Mouse (Mus musculus) hindbrain, postnatal 0 days (tissue): Measurements from ENCODE around the gene Shq1. TPM values are rescaled to one million over a fixed set of nuclear protein-coding genes. Genes with fewer than 3 reads are reported as not detected.

Experiments
- ATAC-seq: fragments of 200-750 bp; cut with Nextera tagmentation; 2 replicates; pipeline ENCODE4 v1.8.0; 2017; ENCODE audit warnings: mild to moderate bottlenecking, moderate TSS enrichment, moderate library complexity
- DNase-seq: peaks from one replicate; pipeline ENCODE4 v3.0.0-alpha.2; 2015; ENCODE audit warnings: low spot score
- H3K27ac ChIP-seq: fragments of 300-500 bp; sonication (generic); 2 replicates; pipeline ENCODE4 v1.5.1; 2014; ENCODE audit warnings: mild to moderate bottlenecking
- H3K27me3 ChIP-seq: fragments of 300-500 bp; sonication (generic); 2 replicates; pipeline ENCODE4 v1.6.1; 2014; ENCODE audit warnings: low read length, mixed read lengths; ENCODE audit not compliant: insufficient read depth
- H3K36me3 ChIP-seq: fragments of 300-500 bp; sonication (generic); 2 replicates; pipeline ENCODE4 v1.6.1; 2014; ENCODE audit warnings: low read length, mixed read lengths; ENCODE audit not compliant: insufficient read depth
- H3K4me1 ChIP-seq: fragments of 300-500 bp; sonication (generic); 2 replicates; pipeline ENCODE4 v1.6.1; 2014; ENCODE audit warnings: antibody characterized with exemption, low read length, mixed read lengths; ENCODE audit not compliant: insufficient read depth
- H3K4me2 ChIP-seq: fragments of 300-500 bp; sonication (generic); 2 replicates; pipeline ENCODE4 v1.6.1; 2014; ENCODE audit warnings: low read depth, mild to moderate bottlenecking, low read length, moderate library complexity, mixed read lengths
- H3K4me3 ChIP-seq: fragments of 300-500 bp; sonication (generic); 2 replicates; pipeline ENCODE4 v1.5.1; 2014; ENCODE audit warnings: low read length
- H3K9ac ChIP-seq: fragments of 300-500 bp; sonication (generic); replicated peaks from 2 replicates; pipeline ENCODE4 v1.6.1; 2014; ENCODE audit warnings: mild to moderate bottlenecking, low read length, moderate library complexity, mixed read lengths
- H3K9me3 ChIP-seq: fragments of 300-500 bp; sonication (generic); 2 replicates; pipeline ENCODE4 v1.6.1; 2016; ENCODE audit warnings: low read length, mixed read lengths
- CTCF ChIP-seq: IDR thresholded peaks from 2 replicates; pipeline ENCODE4 v1.5.1; 2016; ENCODE audit warnings: antibody characterized with exemption, control low read depth, low read depth
- WGBS: fragments of 180-500 bp; shearing (Covaris S2); extraction: QIAGEN DNeasy Blood & Tissue Kit; methylation state at CpG from one replicate; pipeline ENCODE4 v1.1.7; 2014; 5-methylcytosine and 5-hydroxymethylcytosine counted together
- polyA plus RNA-seq: library from polyadenylated mRNA; unstranded; fragments of >200 nt; fragmentation: Nextera tagmentation; extraction: Ambion mirVana; gene quantifications from 2 replicates; pipeline ENCODE4 v1.2.1, GENCODE M21; 2015
- total RNA-seq: library from RNA; depleted of rRNA; stranded (reverse); fragments of >200 nt; gene quantifications from 2 replicates; pipeline ENCODE4 v1.2.3, GENCODE M21; 2014

Shq1 gene
- total and polyA plus RNA-seq, 2 experiments from 2014 or later = 4.1 to 5.1 TPM

DNA sequence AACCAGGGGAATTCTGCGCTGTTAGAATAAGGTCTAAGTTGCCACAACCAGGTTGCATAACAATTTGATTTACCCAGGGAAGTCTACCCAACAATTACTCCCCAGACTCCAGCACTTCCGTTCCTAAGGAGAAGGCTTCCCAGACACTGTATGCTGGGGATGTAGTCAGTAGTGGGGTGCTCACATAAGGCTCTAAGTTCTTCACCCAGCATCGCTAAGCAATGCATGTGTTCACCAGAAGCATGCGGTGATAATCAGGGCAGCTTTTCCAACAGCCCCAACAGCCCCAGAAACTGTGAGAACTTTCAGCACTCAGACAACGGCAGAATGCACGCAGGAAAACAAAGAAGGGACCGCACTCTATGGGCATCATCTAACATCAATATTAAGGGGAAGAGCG, 77.1 kb downstream of the Shq1 start:
- Histone ChIP-seq H3K4me1 (no peaks in the 10 kb centered on the region), H3K9ac (no peak overlapping the region), H3K9me3 (no peaks in the 10 kb centered on the region), H3K27ac (no peak overlapping the region), H3K4me3 (no peak overlapping the region), H3K27me3 (no peaks in the 10 kb centered on the region), H3K36me3 (no peaks in the 10 kb centered on the region), H3K4me2 (no peak overlapping the region)
- WGBS = 34% methylated on average over 8 of the region's 8 CpGs
- DNase-seq (no peak), ATAC-seq (peak; percentile 67; the same call in 1 of the 2 replicates)
- no peak for TF ChIP-seq CTCF

DNA sequence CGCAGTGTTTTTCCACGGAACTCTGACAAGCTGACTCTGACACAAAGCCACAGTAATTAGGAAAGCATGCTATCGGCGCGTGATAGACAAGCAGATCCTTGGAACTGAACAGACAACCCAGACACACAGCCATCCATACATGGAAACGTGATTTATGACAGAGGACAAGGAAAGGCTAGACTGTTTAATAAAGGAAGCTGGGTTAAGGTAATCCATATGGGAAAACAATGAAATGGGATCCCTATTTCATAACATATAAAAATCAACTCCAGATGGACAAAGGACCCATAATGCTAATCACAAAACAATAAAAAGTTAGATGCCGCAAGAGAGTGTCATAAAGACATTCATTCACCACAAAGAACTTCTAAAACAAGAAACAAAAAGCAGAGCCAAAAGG, 78.0 kb downstream of the Shq1 start:
- ATAC-seq (no peak), DNase-seq (no peak)
- 37% methylated on average over 7 of the region's 7 CpGs for WGBS
- no peaks in the 10 kb centered on the region for H3K9me3 ChIP-seq
- H3K9ac ChIP-seq = no peak overlapping the region
- H3K4me3 ChIP-seq = no peak overlapping the region
- H3K4me2 ChIP-seq = no peak overlapping the region
- no peak for TF ChIP-seq CTCF
- H3K4me1 ChIP-seq = no peaks in the 10 kb centered on the region
- H3K27ac ChIP-seq = no peak overlapping the region
- no peaks in the 10 kb centered on the region for H3K27me3 ChIP-seq
- no peaks in the 10 kb centered on the region for H3K36me3 ChIP-seq

GRCm38 (mm10) chr6:100590602-100591001, 80.4 kb downstream of the Shq1 start:
- H3K27me3 ChIP-seq = no peaks in the 10 kb centered on the region
- H3K4me3 ChIP-seq = no peak overlapping the region
- no peaks in the 10 kb centered on the region for H3K4me1 ChIP-seq
- H3K4me2 ChIP-seq = no peak overlapping the region
- WGBS = 83% methylated on average over 4 of the region's 4 CpGs
- ATAC-seq (no peak), DNase-seq (no peak)
- no peak overlapping the region for H3K27ac ChIP-seq
- no peak for TF ChIP-seq CTCF
- no peak overlapping the region for H3K9ac ChIP-seq
- H3K9me3 ChIP-seq = no peaks in the 10 kb centered on the region
- H3K36me3 ChIP-seq = no peaks in the 10 kb centered on the region

DNA sequence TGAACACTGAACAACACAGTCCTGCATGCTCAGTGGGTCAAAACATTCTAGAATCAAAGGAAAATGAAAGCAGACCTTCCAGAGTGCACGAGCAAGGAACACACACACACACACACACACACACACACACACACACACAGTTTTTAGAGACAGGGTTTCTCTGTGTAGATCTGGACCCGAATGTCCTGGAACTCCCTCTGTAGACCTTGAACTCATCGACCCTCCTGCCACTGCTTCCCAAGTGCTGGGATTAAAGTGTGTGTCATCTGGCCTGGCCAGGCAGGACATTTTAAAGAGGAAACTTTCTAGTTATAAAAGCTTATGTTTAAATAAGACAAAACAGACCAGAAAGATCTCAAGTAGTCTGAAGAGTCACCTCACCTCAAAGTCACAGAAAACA, 82.1 kb downstream of the Shq1 start:
- no peak for ATAC-seq
- Histone ChIP-seq H3K4me1 (no peaks in the 10 kb centered on the region), H3K27ac (no peak overlapping the region), H3K27me3 (no peaks in the 10 kb centered on the region), H3K9me3 (no peaks in the 10 kb centered on the region), H3K4me2 (no peak overlapping the region), H3K4me3 (no peak overlapping the region), H3K36me3 (no peaks in the 10 kb centered on the region), H3K9ac (no peak overlapping the region)
- DNase-seq = no peak
- 89% methylated on average over 3 of the region's 3 CpGs for WGBS
- no peak for TF ChIP-seq CTCF

DNA sequence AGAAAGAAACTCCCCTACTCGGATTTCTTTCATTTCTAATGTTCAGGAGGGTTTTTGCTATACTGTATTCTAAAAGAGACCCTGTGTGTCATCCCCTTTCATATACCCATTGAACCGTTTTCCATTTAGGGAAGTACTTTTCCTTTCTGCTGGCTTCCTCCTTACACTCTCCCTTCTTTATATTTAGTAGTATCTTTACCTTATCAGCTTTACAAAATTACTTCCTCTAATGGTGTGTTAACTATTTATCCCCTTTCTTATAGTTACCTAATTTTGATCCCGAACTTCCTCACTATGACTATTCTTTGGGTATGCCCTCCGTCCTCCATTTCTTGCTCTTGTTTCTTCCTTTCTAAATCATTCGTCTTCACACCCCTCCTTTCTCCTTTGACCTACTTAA, 84.2 kb downstream of the Shq1 start:
- no peak for ATAC-seq

GRCm38 (mm10) chr6:100581951-100582350, 89.0 kb downstream of the Shq1 start:
- Histone ChIP-seq H3K27ac (no peak overlapping the region), H3K4me1 (peaks cover 5% of the 10 kb centered on the region; the same call in 1 of the 2 replicates)
- WGBS = 62% methylated on average over 2 of the region's 2 CpGs

More for the DNA sequence above, 84.2 kb downstream of the Shq1 start:
- H3K27ac ChIP-seq = no peak overlapping the region
- no peak for TF ChIP-seq CTCF
- DNase-seq = no peak
- no peaks in the 10 kb centered on the region for H3K36me3 ChIP-seq
- WGBS = 94% methylated on average over 5 of the region's 5 CpGs
- no peak overlapping the region for H3K4me3 ChIP-seq
- H3K4me1 ChIP-seq = peaks cover 1% of the 10 kb centered on the region; the same call in 1 of the 2 replicates
- no peaks in the 10 kb centered on the region for H3K9me3 ChIP-seq
- no peaks in the 10 kb centered on the region for H3K27me3 ChIP-seq
- no peak overlapping the region for H3K9ac ChIP-seq
- H3K4me2 ChIP-seq = no peak overlapping the region

GRCm38 (mm10) chr6:100581056-100581455, 89.9 kb downstream of the Shq1 start:
- 0 out of 2 replicates have a peak, but pooled peaks have one; percentile 18 for ATAC-seq
- peaks cover 5% of the 10 kb centered on the region; the same call in 1 of the 2 replicates for H3K4me1 ChIP-seq
- H3K9me3 ChIP-seq = no peaks in the 10 kb centered on the region
- no peaks in the 10 kb centered on the region for H3K36me3 ChIP-seq
- H3K4me2 ChIP-seq = no peak overlapping the region
- H3K9ac ChIP-seq = no peak overlapping the region
- no peak for DNase-seq
- 0 out of 2 replicates have a peak overlapping the region, but pooled peaks have one; percentile 36 for H3K27ac ChIP-seq
- H3K4me3 ChIP-seq = no peak overlapping the region
- H3K27me3 ChIP-seq = no peaks in the 10 kb centered on the region
- TF ChIP-seq CTCF = no peak

More at GRCm38 (mm10) chr6:100581951-100582350, 89.0 kb downstream of the Shq1 start:
- no peak for TF ChIP-seq CTCF
- no peak overlapping the region for H3K9ac ChIP-seq
- DNase-seq (peak; percentile 23), ATAC-seq (0 out of 2 replicates have a peak, but pooled peaks have one; percentile 35)
- H3K4me3 ChIP-seq = no peak overlapping the region
- H3K9me3 ChIP-seq = no peaks in the 10 kb centered on the region
- no peaks in the 10 kb centered on the region for H3K36me3 ChIP-seq
- no peaks in the 10 kb centered on the region for H3K27me3 ChIP-seq
- no peak overlapping the region for H3K4me2 ChIP-seq
